Mouse (Mus musculus): Measurements from ENCODE around the gene Atp6v0a1.

- peak; percentile 93 for TF ChIP-seq TAL1 (IDR thresholded peaks at IDR 0.05; ENCODE audit: low read length)
- TF ChIP-seq GATA1 (IDR thresholded peaks at IDR 0.05; ENCODE audit: low read length), result peak; percentile 81
Observed at GRCm38 (mm10) chr11:101063676-101064327, 54.5 kb downstream of the Atp6v0a1 start.
